Mouse (Mus musculus): ENCODE results near the gene Clspn.

Gene Clspn

DNA sequence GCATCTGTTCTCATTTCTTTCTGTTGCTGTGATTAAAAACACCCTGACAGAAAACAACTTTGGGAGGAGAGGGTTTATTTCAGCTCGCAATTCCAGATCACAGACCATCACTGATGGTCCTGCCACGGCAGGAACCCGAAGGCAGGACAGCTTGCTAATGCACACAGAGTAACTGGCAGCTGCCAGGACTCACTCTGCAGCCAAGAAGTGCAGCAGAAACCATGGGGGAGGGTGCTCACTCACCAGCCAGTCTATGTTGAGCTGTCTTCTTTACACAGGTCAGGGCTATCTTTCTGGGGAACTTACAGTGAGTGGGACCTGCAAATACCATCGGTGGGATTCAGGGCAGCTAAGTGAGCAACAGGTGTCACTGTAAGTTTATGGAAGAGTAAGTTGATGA is 80.7 kb downstream of the Clspn start:
- DNase-seq (ENCODE audit: low read depth), result peak; percentile 18

DNA sequence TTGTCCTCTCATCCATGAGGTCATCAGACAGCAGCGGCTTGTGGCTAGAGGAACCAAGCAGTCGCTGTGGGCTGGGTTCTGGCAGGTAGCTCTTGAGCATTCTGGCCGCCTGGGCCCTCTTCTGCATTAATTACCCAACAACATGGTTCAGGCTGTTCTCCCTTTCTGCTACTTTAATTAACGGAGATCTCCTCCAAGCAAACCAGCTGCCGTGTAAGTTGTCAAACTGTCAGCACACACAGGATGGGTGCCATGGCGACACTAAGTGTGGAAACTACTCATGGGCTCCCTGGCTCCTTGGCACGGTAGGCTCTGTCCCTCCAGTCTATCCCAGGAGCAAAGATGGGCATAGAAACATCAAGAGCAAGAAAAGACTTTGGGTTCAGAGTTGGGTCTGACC is 82.6 kb downstream of the Clspn start:
- DNase-seq (ENCODE audit: low read depth), result no peak

DNA sequence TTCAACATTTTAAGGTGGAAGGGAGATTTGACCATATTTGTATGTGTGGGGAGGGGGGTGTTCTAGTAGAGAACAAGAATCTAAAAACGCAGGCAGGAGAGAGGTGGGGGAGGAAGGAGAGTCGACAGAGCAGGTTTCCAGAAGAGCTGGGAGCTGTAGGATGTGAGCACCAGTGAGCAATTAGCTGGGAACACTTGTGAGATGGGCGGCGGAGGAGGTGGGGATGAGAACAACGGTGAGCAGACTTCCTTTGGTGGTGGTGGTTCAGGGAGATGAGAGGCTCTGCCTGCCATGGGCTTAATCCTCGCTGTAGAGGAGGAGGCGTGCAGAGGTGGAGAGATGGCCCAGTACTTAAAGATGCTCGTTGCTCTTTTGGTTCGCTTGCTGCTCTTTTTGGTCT is 85.2 kb downstream of the Clspn start:
- no peak for DNase-seq (ENCODE audit: low read depth)

Measured in NIH3T3 (cell line).